Mouse (Mus musculus) liver, adult (tissue): Measurements from ENCODE around the gene Borcs5.

ENCODE experiments used
- GATA4 ChIP-seq: IDR thresholded peaks from 2 replicates; pipeline ENCODE4 v1.6.1; 2014; ENCODE audit warnings: mild to moderate bottlenecking, low read length; ENCODE audit not compliant: insufficient replicate concordance

Borcs5 gene

GRCm38 (mm10) chr6:134639210-134639609 lies at the start of gene Borcs5:
Gene Borcs5 (plus strand): TSS chr6:134639510.
- no peak for TF ChIP-seq GATA4

- TF ChIP-seq GATA4 = no peak
Measured at GRCm38 (mm10) chr6:134591614-134592013, 47.7 kb upstream of the Borcs5 start.

GRCm38 (mm10) chr6:134594569-134595442 lies 44.5 kb upstream of the Borcs5 start:
- TF ChIP-seq GATA4 = peak; percentile 79; the same call in 1 of the 2 replicates

GRCm38 (mm10) chr6:134597651-134598229 lies 41.6 kb upstream of the Borcs5 start:
- TF ChIP-seq GATA4 = no peak

- no peak for TF ChIP-seq GATA4
Measured at GRCm38 (mm10) chr6:134599239-134599638, 40.1 kb upstream of the Borcs5 start.

GRCm38 (mm10) chr6:134601130-134601529 lies 38.2 kb upstream of the Borcs5 start:
- no peak for TF ChIP-seq GATA4

GRCm38 (mm10) chr6:134601766-134602165 lies 37.5 kb upstream of the Borcs5 start:
- TF ChIP-seq GATA4 = no peak

GRCm38 (mm10) chr6:134602371-134603003 lies 36.8 kb upstream of the Borcs5 start:
- no peak for TF ChIP-seq GATA4

GRCm38 (mm10) chr6:134605196-134605595 lies 34.1 kb upstream of the Borcs5 start:
- no peak for TF ChIP-seq GATA4

- TF ChIP-seq GATA4 = peak; percentile 58; the same call in 1 of the 2 replicates
Measured at GRCm38 (mm10) chr6:134606540-134606939, 32.8 kb upstream of the Borcs5 start.

GRCm38 (mm10) chr6:134606949-134607746 lies 32.2 kb upstream of the Borcs5 start:
- TF ChIP-seq GATA4 = no peak

- TF ChIP-seq GATA4 = no peak
Measured at GRCm38 (mm10) chr6:134610380-134610779, 28.9 kb upstream of the Borcs5 start.

- no peak for TF ChIP-seq GATA4
Measured at GRCm38 (mm10) chr6:134611896-134612295, 27.4 kb upstream of the Borcs5 start.

- TF ChIP-seq GATA4 = no peak
Measured at GRCm38 (mm10) chr6:134614322-134614721, 25.0 kb upstream of the Borcs5 start.
